In genomic region chr6:57823461-57823860, GRCm38 (mm10) we compare ENCODE assay signal across 10 mouse cellular contexts. TPM values are rescaled to one million over a fixed set of nuclear protein-coding genes. Genes with fewer than 3 reads are reported as not detected.
A peak's percentile ranks its signal among the peaks of the same experiment; 100 is the strongest.
DNase-seq lines count a peak whose midpoint lies in the region; ATAC-seq and TF ChIP-seq lines count a peak whose summit lies in the region.
"Had no signal": no experiment of that assay in that cellular context is flagged by ENCODE, and none has a peak within 500 bp of the region (broad histone marks: within the 10 kb centered on the region; RNA-seq: fewer than 3 reads in every experiment).

No protein-coding gene starts in this region.

- H3K4me2 ChIP-seq in kidney, embryonic 16.5 days (replicated peaks; ENCODE audit: low read depth, low read length), result peak overlapping the region; percentile 64
- peak overlapping the region; percentile 59 for H3K4me2 ChIP-seq in embryonic facial prominence, embryonic 12.5 days (replicated peaks)
- H3K4me2 ChIP-seq in myocyte (ENCODE audit: low read depth), result peak overlapping the region; percentile 73

- H3K27me3 ChIP-seq in kidney, embryonic 16.5 days (ENCODE audit: insufficient read depth, low read length), result no peaks in the 10 kb centered on the region
- no peaks in the 10 kb centered on the region for H3K27me3 ChIP-seq in embryonic facial prominence, embryonic 12.5 days
- no peaks in the 10 kb centered on the region for H3K27me3 ChIP-seq in myocyte (ENCODE audit: control insufficient read depth, insufficient read depth, insufficient read length)

- no peak for DNase-seq in kidney, postnatal 14 days
- peak; percentile 74 for DNase-seq in induced T-regulatory cell, adult 2 months (ENCODE audit: low read depth)
- DNase-seq in left cerebral cortex, adult 18-20 months (ENCODE audit: low spot score in 2 of 2), result no peak
- no peak for DNase-seq in thymus, adult 18-20 months
- no peak for DNase-seq in spleen, adult 18-20 months
- DNase-seq: cerebellum, postnatal 25 days had no signal

- H3K4me3 ChIP-seq in kidney, embryonic 16.5 days (ENCODE audit: low read length), result peak overlapping the region; percentile 16; the same call in 1 of the 2 replicates
- peak overlapping the region; percentile 89 for H3K4me3 ChIP-seq in embryonic facial prominence, embryonic 12.5 days
- peak overlapping the region; percentile 60 for H3K4me3 ChIP-seq in myocyte

- ATAC-seq in kidney, embryonic 16.5 days (ENCODE audit: low FRiP score, low TSS enrichment), result no peak
- ATAC-seq in embryonic facial prominence, embryonic 12.5 days (ENCODE audit: insufficient number of reproducible peaks, insufficient read depth, low FRiP score, low TSS enrichment), result no peak

- peaks cover 4% of the 10 kb centered on the region for H3K4me1 ChIP-seq in kidney, embryonic 16.5 days (ENCODE audit: insufficient read depth, low read length)
- peaks cover 6% of the 10 kb centered on the region; the same call in 1 of the 2 replicates for H3K4me1 ChIP-seq in embryonic facial prominence, embryonic 12.5 days

- H3K9ac ChIP-seq in kidney, embryonic 16.5 days (replicated peaks; ENCODE audit: low read length), result no peak overlapping the region
- no peak overlapping the region for H3K9ac ChIP-seq in embryonic facial prominence, embryonic 12.5 days

- peaks cover 13% of the 10 kb centered on the region for H3K79me2 ChIP-seq in myocyte (ENCODE audit: control insufficient read depth, insufficient read depth)

- TF ChIP-seq POLR2A in myocyte (IDR thresholded peaks at IDR 0.05; ENCODE audit: insufficient read length, low read depth), result no peak

- no peaks in the 10 kb centered on the region for H3K9me3 ChIP-seq in kidney, embryonic 16.5 days (ENCODE audit: low read length)
- H3K9me3 ChIP-seq in embryonic facial prominence, embryonic 12.5 days, result no peaks in the 10 kb centered on the region

- 23% methylated on average over 3 of the region's 3 CpGs for WGBS in kidney, embryonic 16.5 days
- 43% methylated on average over 3 of the region's 3 CpGs for WGBS in embryonic facial prominence, embryonic 12.5 days

- no peaks in the 10 kb centered on the region for H3K36me3 ChIP-seq in kidney, embryonic 16.5 days (ENCODE audit: insufficient read depth, low read length)
- no peaks in the 10 kb centered on the region for H3K36me3 ChIP-seq in embryonic facial prominence, embryonic 12.5 days
- no peaks in the 10 kb centered on the region for H3K36me3 ChIP-seq in myocyte (ENCODE audit: control insufficient read depth, insufficient read depth)

- H3K27ac ChIP-seq in kidney, embryonic 16.5 days (ENCODE audit: low read length), result no peak overlapping the region
- no peak overlapping the region for H3K27ac ChIP-seq in embryonic facial prominence, embryonic 12.5 days

- H3ac ChIP-seq in myocyte (ENCODE audit: control insufficient read depth, insufficient read length), result no peak overlapping the region

TF ChIP-seq in myocyte, 11 proteins besides CTCF, POLR2A, EP300 and RAD21:
- no peak for TF ChIP-seq MYOD1 (IDR thresholded peaks at IDR 0.05; ENCODE audit: control insufficient read depth in 1 of 3, insufficient read length in 2 of 3, low read depth in 2 of 3)
- TF ChIP-seq SRF (IDR thresholded peaks at IDR 0.05; ENCODE audit: control insufficient read depth, insufficient read length, low read depth), result no peak
- TF ChIP-seq REST (IDR thresholded peaks at IDR 0.05; ENCODE audit: insufficient read depth, insufficient read length), result no peak
- TF ChIP-seq MAX (IDR thresholded peaks at IDR 0.05; ENCODE audit: low read depth), result no peak
- TF ChIP-seq MYOG (IDR thresholded peaks at IDR 0.05; ENCODE audit: control insufficient read depth in 1 of 3, insufficient read depth in 1 of 3, insufficient read length in 2 of 3, low read depth in 2 of 3), result no peak
- TF ChIP-seq E2F4 (IDR thresholded peaks at IDR 0.05; ENCODE audit: insufficient read depth), result no peak

RNA-seq across cellular contexts. Expression of gene Vopp1, which starts 1.5 kb away (rescaled TPM):
- 45.6 and 45.7 TPM in 2 replicates for polyA plus RNA-seq in kidney, embryonic 16.5 days (2015; fragmentation: Nextera tagmentation; extraction: Ambion mirVana)
- polyA plus RNA-seq in embryonic facial prominence, embryonic 12.5 days (2016; fragmentation: Nextera tagmentation; extraction: Ambion mirVana), result 71.2 and 76.2 TPM in 2 replicates
- polyA plus RNA-seq in myocyte (2012; fragmentation: generic; extraction: Trizol), result 13.7 TPM
- total RNA-seq in left cerebral cortex, adult 18-20 months (2021), result 100 to 1,000 TPM; 127 to 129 TPM

RNA-seq across cellular contexts. Expression of gene Vmn1r21, which starts 26.7 kb away (rescaled TPM):
- not detected in 2 replicates for polyA plus RNA-seq in kidney, embryonic 16.5 days (2015; fragmentation: Nextera tagmentation; extraction: Ambion mirVana)
- not detected in 2 replicates for polyA plus RNA-seq in embryonic facial prominence, embryonic 12.5 days (2016; fragmentation: Nextera tagmentation; extraction: Ambion mirVana)
- polyA plus RNA-seq in myocyte (2012; fragmentation: generic; extraction: Trizol), result not detected
- not detected for total RNA-seq in left cerebral cortex, adult 18-20 months (2021)
- total RNA-seq: layer of hippocampus, postnatal 25 days had no signal

Comparison
In these comparisons a context has a peak if more than half of its experiments do, and no peak if none do; other contexts are left out.
1. H3K4me3 ChIP-seq: peak in every context shown above with its lines; median percentile 89 in embryonic facial prominence, embryonic 12.5 days; 60 in myocyte; 16 in kidney, embryonic 16.5 days.